Mouse (Mus musculus) spleen, postnatal 4 days (tissue): ENCODE results near the gene Gm10300.

ENCODE experiments used
- DNase-seq, 2 experiments: peaks; one replicate each; pipeline ENCODE4 v3.0.0; 2022; ENCODE audit warnings: low spot score in 2 of 2

Gene Gm10300

DNA sequence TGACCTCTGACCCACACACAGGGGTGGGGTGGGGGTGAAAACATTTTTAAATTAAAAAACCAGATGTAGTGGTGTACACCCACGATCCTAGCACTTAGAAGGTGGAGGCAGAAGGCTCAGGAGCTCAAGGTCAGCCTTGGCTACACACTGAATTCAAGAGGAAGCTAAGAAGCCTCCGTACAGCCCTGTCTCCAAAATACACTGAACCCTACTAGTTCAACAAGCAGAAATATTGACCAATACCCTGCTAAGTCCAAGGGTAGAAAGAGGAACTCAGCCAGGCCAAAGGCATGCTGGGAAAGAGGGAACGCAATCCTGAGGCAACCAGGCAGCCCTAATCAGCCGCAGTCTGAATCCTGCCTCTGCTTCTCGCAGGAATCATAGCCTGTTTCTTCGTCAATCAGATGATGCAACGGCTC lies 3.8 kb downstream of the Gm10300 start:
- no peak for DNase-seq

DNA sequence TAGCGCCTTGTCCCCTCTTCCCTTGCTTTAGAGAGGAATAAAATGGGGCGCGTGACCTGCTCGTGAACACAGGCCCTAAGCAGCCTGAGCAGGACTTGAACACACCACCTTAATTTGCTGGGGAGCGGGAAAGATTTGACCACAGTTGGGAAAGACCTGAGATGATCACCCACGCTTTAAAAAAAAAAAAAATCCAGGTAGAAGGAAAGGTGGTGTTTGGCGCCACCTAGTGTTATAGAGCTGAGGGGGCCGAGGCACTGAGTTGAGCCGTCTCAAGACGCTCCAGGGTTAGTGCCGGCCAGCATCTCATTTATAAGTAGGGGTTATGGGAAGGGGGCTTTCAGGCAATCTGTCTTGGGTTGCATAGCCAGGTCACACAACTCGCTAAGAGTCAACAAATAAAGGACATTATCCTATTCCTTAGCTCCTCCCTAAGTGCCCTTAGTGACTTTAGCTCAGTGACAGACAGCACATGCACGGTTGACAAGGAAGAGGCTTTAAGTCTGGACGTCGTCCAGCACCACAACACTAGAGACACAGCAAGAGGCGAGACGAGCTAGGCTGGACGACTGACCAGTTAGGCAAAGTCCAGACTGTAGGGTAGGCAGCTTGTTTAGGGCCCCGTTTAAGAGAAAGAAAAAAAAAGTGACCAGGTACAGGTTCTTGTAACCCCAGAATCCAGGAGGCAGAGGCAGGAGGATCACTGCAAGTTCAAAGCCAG lies 5.2 kb downstream of the Gm10300 start:
- peak; percentile 77 to 90 for DNase-seq

DNA sequence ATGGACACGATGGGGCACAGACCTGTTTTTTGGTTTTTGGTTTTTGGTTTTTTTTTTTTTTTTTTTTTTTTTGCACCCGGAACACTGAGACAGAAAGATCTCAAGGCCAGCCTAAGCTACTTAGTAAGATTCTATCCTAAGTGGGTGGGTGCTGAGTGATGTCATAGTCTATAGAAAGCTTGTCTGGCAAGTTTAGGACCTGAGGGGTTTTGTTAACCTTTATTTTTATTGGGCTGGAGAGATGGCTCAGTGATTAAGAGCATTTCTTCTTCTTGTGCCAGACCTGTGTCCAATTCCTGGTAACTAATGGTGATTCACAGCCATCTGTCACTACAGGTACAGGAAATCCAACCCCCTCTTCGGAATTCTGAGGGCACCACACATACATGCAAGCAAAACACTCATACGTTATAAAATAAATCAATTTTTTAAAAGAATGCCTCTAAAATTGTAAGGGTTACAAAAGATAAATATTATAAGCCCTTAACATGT lies 6.0 kb downstream of the Gm10300 start:
- no peak for DNase-seq

DNA sequence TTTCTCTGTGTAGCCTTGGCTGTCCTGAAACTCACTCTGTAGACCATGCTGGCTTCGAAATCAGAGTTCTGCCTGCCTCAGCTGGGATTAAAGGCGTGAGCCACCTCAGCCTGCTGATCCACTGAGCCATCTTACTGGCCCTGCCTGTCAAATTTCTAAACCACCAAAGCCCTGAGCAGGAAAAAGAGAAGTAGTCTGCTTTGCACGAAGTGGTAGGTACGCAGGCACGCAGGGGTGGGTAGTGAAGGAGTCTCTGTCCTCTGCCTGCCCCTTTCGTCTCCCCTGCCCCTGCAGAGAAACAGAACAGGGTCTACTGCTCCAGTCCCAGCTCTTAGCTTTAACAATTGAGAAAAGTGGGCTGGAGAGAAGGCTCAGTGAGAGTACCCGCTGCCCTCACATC lies 10.6 kb downstream of the Gm10300 start:
- DNase-seq, result no peak

DNA sequence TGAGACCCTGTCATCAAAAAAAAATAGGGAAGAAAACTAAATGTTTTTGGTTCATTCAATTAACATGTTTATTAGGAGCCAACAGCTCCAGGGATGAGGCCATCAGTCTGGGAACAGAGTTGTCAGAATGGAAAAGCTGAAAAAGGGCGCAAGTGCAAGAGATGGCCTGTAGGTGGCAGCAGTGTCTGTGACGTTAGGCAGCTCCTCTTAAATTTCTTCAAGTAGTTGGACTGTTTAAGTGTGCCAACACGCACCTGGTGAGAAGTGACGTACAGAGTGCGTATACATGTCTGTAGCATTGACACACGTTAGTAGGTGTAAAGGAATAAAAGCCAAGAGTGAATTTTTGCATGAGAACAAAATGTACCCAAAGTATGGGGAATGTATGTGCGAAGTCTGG lies 14.4 kb downstream of the Gm10300 start:
- DNase-seq, result peak in 1 of 2 experiments; percentile 41

DNA sequence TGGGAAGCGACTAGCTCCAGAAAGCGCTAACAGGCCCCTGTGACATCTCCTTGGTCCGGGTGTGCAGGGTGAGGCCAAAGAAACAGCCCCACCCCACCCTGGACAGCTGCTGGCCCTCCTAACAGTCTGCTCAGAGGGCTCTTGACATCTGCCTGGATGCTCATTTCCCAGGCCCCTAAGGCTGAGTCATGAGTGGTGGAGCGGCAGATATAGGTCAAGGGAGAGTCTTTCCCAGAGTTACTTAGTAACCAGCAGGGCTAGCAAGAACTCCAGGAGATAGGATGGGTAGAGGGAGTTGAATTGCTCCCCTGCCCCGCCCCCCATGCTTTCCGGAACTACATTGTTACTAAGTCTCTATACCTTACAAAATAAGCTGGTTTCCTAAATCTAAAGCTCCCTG lies 18.6 kb downstream of the Gm10300 start:
- no peak for DNase-seq

DNA sequence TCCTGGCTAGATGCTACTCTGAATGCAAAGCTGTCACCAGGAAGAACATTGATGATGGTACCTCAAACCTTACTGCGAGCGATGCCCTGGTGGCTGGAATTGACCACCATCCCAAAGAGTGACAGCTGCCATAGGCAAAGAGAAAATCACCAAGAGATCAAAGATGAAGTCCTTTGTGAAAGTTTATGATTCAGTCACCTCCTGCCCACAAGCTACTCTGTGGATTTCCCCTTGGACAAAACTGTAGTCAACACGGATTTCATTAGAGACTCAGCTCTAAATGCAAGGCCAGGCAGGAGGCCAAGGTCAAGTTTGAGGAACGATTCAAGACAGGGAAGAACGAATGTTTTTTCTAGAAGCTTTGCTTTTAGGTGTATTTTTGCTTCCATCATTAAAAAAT lies 19.4 kb downstream of the Gm10300 start:
- DNase-seq, result no peak

DNA sequence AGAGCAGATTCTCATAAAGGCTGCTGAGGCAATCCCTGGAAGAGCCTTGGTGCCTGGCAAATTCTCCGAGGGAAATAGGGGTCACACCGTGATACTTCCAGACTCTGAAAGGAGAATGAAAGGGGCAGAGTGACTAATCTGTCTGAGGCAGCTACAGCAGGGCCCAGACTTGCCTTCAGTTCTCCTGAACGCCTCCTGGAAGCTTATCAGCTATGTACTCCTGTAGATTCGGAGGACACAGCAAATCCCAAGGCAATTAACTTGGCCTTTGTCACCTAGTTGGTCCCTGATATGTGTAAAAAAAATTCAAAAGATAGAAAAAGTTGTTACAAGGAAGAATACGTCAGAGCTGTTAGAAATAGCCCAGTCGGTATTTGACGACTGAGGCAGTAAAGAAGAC lies 20.5 kb downstream of the Gm10300 start:
- DNase-seq, result no peak

DNA sequence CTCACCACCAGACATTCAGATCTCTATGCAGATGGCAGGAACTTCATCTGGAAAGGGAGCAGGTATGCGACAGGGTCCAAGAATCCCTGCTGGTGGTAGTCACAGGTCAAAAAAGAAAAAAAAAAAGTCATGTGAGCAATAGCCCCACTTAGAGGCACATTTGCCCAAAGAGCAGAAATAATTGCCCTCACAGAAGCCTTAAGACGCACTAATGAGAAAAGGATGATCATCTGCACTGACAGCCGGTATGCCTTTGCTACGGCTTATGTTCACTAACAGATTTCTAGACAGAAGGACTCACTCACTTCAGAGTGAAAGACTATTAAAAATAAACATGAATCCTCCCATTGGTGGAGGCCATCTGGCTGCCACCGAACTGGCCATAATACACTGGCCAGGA lies 25.1 kb downstream of the Gm10300 start:
- no peak for DNase-seq

DNA sequence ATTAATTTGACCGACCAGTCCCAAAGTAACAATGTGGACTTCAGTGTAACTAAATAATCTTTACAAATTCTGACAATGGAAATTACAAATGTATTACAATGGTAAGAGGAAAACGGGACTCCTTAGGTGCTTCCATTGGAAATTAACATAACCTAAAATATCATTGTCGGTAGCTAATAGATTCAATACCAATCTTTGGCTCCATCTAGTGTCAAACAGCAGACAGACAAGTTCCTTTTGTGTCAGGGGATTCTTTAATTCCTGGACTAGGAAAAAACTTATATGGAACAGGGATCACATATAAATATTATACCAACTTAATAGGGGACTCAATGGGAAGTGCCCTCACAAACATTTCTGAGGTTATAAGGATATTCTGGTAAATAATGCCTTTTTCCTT lies 26.7 kb downstream of the Gm10300 start:
- no peak for DNase-seq

DNA sequence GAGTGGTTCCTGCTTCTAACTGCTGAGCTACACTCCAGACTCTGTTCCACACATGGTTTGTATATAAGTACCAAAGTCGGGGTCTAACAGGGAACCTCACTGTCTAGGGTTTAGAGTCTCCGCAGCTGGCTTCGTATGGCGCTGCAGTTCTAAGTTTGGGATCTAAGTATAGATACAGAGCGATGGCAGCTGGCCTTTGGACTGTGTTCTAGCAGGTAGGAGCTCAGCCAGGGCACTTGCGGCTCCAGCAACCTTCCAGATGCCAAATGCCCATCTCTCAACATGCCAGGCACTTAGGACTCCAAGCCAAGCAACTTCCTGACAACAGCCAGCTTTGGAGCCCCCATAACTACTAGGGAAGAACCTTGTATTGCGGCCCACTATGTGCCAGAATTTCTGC lies 33.7 kb downstream of the Gm10300 start:
- no peak for DNase-seq

DNA sequence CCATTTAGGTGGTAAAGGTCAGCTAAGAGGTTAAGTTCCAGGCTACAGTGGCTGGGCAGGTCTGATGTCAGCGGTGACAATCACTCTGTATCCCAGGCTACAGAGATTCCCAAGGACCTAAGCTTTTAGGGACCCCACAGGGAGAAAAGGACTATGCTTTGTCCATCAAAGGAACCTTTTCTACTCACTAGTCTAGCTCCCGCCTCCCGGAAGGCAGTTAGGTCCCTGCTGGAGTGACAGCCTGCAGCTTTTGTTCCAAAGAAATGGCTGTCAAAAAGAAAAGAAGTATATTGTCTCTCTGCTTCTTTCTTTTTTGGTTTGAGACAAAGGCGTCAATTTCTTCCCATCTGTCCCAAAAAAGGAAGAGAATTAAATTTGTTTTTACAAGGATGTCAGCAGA lies 36.7 kb downstream of the Gm10300 start:
- no peak for DNase-seq

DNA sequence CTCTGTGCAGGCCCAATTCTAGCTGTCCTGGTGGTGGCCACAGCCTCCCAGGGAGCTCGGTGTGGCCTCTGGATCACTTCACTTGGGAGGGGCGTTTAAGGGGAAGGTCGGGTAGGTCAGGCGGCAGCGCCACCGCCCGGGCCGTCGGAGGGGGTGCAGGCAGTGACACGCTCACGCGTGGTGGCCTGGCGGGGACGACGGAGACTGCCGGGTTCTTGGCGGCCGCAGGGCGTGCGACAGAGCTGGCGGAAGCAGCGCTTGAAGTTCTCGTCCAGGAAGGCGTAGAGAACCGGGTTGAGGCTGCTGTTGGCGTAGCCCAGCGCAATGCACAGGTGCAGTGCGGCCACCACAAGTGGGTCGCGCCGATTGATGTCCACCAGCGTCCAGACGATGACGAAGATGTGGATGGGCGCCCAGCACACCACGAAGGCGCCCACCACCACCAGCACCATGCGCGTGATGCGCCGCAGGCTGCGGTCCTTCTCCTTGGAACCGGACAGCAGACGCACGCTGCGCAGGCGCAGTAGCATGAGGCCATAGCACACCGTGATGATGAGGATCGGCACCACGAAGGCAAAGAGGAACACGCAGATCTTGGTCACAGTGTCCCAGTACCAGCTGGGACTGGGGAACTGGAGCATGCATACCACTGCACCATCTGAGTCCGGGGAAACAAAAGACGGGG lies 39.1 kb downstream of the Gm10300 start:
- DNase-seq, result peak in 1 of 2 experiments; percentile 17

DNA sequence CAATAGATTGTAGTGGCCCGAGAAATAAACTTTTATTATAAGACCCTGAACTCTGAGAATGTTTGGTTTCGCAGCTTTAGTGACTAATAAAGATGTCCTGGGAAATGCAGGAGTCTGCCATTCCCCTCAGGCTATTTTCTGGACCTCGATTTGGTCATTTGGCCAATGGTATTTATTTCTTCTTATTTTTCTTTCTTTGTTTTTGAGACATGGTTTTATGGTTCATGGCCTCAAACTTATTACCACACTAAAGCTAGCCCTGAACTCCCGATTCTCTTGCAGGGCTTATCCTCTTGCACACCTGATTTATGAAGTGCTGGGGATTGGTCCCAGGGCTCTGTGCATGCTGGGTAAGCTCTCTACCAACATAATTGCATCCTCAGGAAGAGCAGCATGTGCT lies 41.8 kb downstream of the Gm10300 start:
- DNase-seq, result no peak

DNA sequence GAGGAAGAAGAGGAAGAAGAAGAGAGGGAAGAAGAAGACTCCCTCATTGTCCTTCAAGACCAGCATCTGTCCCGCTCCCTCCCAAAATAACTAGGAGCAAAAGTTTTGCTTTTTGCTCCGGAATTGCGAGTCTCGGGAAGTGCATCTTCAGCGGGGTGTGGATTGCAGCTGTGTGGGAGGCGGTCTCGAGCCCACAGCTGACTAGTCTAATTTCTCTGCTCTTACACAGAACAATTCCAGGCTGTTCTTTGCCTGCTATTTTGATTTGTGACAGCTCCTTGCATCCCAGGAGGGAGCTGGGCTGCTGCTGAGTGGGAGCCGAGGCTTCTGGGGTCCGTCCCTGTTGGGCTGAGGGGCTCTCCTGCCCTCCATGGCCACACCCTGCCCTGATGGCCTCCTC lies 45.1 kb downstream of the Gm10300 start:
- no peak for DNase-seq

DNA sequence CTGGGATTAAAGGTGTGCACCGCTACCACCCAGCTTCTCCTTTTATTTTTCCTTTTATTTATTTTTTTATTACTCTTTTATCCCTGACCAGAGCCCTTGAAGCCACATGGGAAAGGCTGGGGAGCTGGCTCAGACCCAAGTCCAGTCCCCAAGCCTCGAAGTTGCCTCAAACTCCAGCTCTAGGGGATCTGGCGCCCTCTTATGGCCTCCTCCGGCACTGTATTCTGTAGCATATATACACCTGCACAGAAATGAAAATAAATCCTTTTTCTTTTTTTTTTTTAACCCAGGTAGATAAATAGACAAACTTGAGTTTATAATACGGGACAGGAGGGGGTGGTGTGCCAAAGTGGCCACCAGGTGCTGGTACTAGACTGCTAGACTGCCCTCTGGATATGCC lies 47.2 kb downstream of the Gm10300 start:
- DNase-seq, result no peak

DNA sequence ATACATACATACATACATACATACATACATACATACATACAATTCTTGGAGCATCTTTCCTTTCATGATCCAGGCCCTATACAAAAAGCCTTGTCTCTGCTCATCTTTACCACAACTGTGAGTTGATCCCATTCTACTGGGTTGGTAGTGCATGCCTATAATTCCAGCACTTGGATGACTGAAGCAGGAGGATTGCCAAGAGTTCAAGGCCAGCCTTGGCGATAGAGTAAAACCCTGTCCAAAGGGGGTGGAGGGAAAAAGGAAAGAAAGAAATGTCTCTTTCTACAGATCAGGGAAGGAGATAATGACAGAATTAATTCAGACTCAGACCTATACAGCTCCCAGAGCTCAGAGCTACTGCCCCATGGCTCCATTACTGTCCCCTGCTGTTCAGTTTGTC lies 48.7 kb downstream of the Gm10300 start:
- no peak for DNase-seq
